Comparison of ENCODE assay signal across 26 mouse cellular contexts in the genomic region with DNA sequence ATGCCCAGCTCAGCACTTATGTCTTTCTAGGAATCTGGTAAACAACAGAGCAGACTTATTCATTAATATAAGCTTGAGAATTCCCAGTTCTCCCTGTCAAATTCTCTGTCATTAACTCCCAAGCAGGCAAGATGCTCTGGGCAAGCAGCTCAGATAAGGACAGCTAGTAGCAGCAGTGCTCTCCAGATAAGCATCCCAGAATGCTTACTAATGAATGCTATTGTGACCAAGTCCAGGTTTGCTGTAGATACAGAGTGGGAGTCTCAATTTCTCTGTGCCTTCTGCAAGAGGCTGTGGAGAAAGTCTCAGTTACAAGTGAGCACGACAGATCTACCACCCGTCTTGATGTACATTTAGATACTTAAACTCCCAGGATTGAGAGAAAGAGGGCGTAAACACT.
DNase-seq lines count a peak whose midpoint lies in the region; ATAC-seq and TF ChIP-seq lines count a peak whose summit lies in the region.
"Had no signal": no experiment of that assay in that cellular context is flagged by ENCODE, and none has a peak within 500 bp of the region (broad histone marks: within the 10 kb centered on the region; RNA-seq: fewer than 3 reads in every experiment).

No protein-coding gene starts in this region.

- H3K27ac ChIP-seq in liver, embryonic 16.5 days (ENCODE audit: low read length), result peak overlapping the region; percentile 54
- H3K27ac ChIP-seq in midbrain, embryonic 14.5 days (replicated peaks; ENCODE audit: low read depth, low read length), result no peak overlapping the region
- H3K27ac ChIP-seq in hindbrain, postnatal 0 days, result no peak overlapping the region
- no peak overlapping the region for H3K27ac ChIP-seq in forebrain, embryonic 14.5 days (ENCODE audit: low read depth, low read length)
- H3K27ac ChIP-seq: forebrain, embryonic 12.5 days; hindbrain, embryonic 10.5 days; kidney, embryonic 15.5 days; left cerebral cortex, adult 2 months; macrophage; neural tube, embryonic 15.5 days had no signal

- 48% methylated on average over 3 of the region's 3 CpGs for WGBS in liver, embryonic 16.5 days (ENCODE audit: insufficient replicate concordance)
- 74% methylated on average over 3 of the region's 3 CpGs for WGBS in midbrain, embryonic 14.5 days
- WGBS in hindbrain, postnatal 0 days, result 91% methylated on average over 3 of the region's 3 CpGs
- WGBS in forebrain, embryonic 14.5 days, result 86% methylated on average over 3 of the region's 3 CpGs

- peak; percentile 45; the same call in 1 of the 2 replicates for ATAC-seq in G1E (ENCODE audit: extremely low read depth, insufficient number of reproducible peaks, low FRiP score, poor library complexity, severe bottlenecking)
- peak; percentile 100 for ATAC-seq in liver, embryonic 16.5 days (ENCODE audit: low read depth)
- ATAC-seq in midbrain, embryonic 14.5 days (ENCODE audit: low FRiP score, low TSS enrichment), result no peak
- no peak for ATAC-seq in hindbrain, postnatal 0 days
- ATAC-seq in forebrain, embryonic 14.5 days, result no peak
- ATAC-seq: intestine, postnatal 0 days; lung, postnatal 0 days had no signal

- TF ChIP-seq CTCF in G1E (IDR thresholded peaks at IDR 0.05; ENCODE audit: low read depth, low read length), result no peak
- no peak for TF ChIP-seq CTCF in hindbrain, postnatal 0 days (IDR thresholded peaks at IDR 0.05; ENCODE audit: low read depth)

- no peaks in the 10 kb centered on the region for H3K27me3 ChIP-seq in G1E (ENCODE audit: insufficient read depth, low read length)
- H3K27me3 ChIP-seq in liver, embryonic 16.5 days (ENCODE audit: control insufficient read depth, insufficient read depth, low read depth, low read length), result no peaks in the 10 kb centered on the region
- no peaks in the 10 kb centered on the region; the same call in 1 of the 2 replicates for H3K27me3 ChIP-seq in midbrain, embryonic 14.5 days (ENCODE audit: control insufficient read depth, insufficient read depth, low read length)
- no peaks in the 10 kb centered on the region for H3K27me3 ChIP-seq in hindbrain, postnatal 0 days (ENCODE audit: insufficient read depth, low read length)
- H3K27me3 ChIP-seq in forebrain, embryonic 14.5 days (replicated peaks; ENCODE audit: control insufficient read depth, insufficient read depth, low read length), result no peaks in the 10 kb centered on the region
- H3K27me3 ChIP-seq: CH12.LX had no signal

- no peaks in the 10 kb centered on the region for H3K9me3 ChIP-seq in G1E (replicated peaks)
- no peaks in the 10 kb centered on the region for H3K9me3 ChIP-seq in liver, embryonic 16.5 days (replicated peaks; ENCODE audit: control insufficient read depth, low read length)
- no peaks in the 10 kb centered on the region for H3K9me3 ChIP-seq in midbrain, embryonic 14.5 days (ENCODE audit: control insufficient read depth, low read length)
- H3K9me3 ChIP-seq in hindbrain, postnatal 0 days (ENCODE audit: low read length), result no peaks in the 10 kb centered on the region
- no peaks in the 10 kb centered on the region for H3K9me3 ChIP-seq in forebrain, embryonic 14.5 days (replicated peaks; ENCODE audit: control insufficient read depth, low read length)
- H3K9me3 ChIP-seq: forebrain, embryonic 12.5 days; hindbrain, embryonic 10.5 days; kidney, embryonic 15.5 days; neural tube, embryonic 15.5 days had no signal

- peak overlapping the region; percentile 39 for H3K4me2 ChIP-seq in liver, embryonic 16.5 days (ENCODE audit: low read depth, low read length)
- H3K4me2 ChIP-seq in midbrain, embryonic 14.5 days (ENCODE audit: low read length), result no peak overlapping the region
- H3K4me2 ChIP-seq in hindbrain, postnatal 0 days (ENCODE audit: low read depth, low read length), result no peak overlapping the region
- H3K4me2 ChIP-seq in forebrain, embryonic 14.5 days (ENCODE audit: low read length), result no peak overlapping the region
- H3K4me2 ChIP-seq: forebrain, embryonic 12.5 days; heart, embryonic 11.5 days; kidney, embryonic 15.5 days; midbrain, embryonic 11.5 days; neural tube, embryonic 15.5 days had no signal

- no peaks in the 10 kb centered on the region for H3K36me3 ChIP-seq in G1E (replicated peaks)
- no peaks in the 10 kb centered on the region for H3K36me3 ChIP-seq in liver, embryonic 16.5 days (ENCODE audit: control insufficient read depth, insufficient read depth)
- no peaks in the 10 kb centered on the region for H3K36me3 ChIP-seq in midbrain, embryonic 14.5 days (ENCODE audit: control insufficient read depth, insufficient read depth, low read length)
- H3K36me3 ChIP-seq in hindbrain, postnatal 0 days (ENCODE audit: insufficient read depth, low read length), result no peaks in the 10 kb centered on the region
- no peaks in the 10 kb centered on the region for H3K36me3 ChIP-seq in forebrain, embryonic 14.5 days (ENCODE audit: control insufficient read depth, insufficient read depth, low read length)
- H3K36me3 ChIP-seq: forebrain, embryonic 12.5 days; hindbrain, embryonic 10.5 days; kidney, embryonic 15.5 days; neural tube, embryonic 15.5 days had no signal

- H3K4me3 ChIP-seq in G1E (ENCODE audit: low read depth, low read length), result no peak overlapping the region
- H3K4me3 ChIP-seq in liver, embryonic 16.5 days (ENCODE audit: low read depth, low read length), result no peak overlapping the region
- no peak overlapping the region for H3K4me3 ChIP-seq in midbrain, embryonic 14.5 days (replicated peaks; ENCODE audit: low read depth, low read length)
- no peak overlapping the region for H3K4me3 ChIP-seq in hindbrain, postnatal 0 days (ENCODE audit: low read length)
- H3K4me3 ChIP-seq in forebrain, embryonic 14.5 days (ENCODE audit: low read depth, low read length), result no peak overlapping the region
- H3K4me3 ChIP-seq: forebrain, embryonic 12.5 days; hindbrain, embryonic 10.5 days; kidney, embryonic 15.5 days; left cerebral cortex, adult 2 months; neural tube, embryonic 15.5 days had no signal

- no peak overlapping the region for H3K9ac ChIP-seq in liver, embryonic 16.5 days (ENCODE audit: low read depth, low read length)
- no peak overlapping the region for H3K9ac ChIP-seq in midbrain, embryonic 14.5 days (replicated peaks; ENCODE audit: low read length)
- no peak overlapping the region for H3K9ac ChIP-seq in hindbrain, postnatal 0 days (replicated peaks; ENCODE audit: low read length)
- H3K9ac ChIP-seq in forebrain, embryonic 14.5 days (ENCODE audit: low read length), result no peak overlapping the region
- H3K9ac ChIP-seq: forebrain, embryonic 12.5 days; kidney, embryonic 15.5 days; neural tube, embryonic 15.5 days had no signal

- DNase-seq in G1E (ENCODE audit: low spot score) (no peak), MN1 (ENCODE audit: low spot score) (peak; percentile 14), liver (peak; percentile 41)
- DNase-seq in midbrain, embryonic 14.5 days, result no peak
- no peak for DNase-seq in hindbrain, postnatal 0 days (ENCODE audit: low spot score)
- no peak for DNase-seq in forebrain, embryonic 14.5 days (ENCODE audit: low spot score)
- DNase-seq: adrenal gland, postnatal 10 days; B cell, adult 2 months; cerebellum, adult 9-10 months; heart, postnatal 10 days; left cerebral cortex, postnatal 4 days; right cerebral cortex, postnatal 14 days; spleen, adult 18-20 months; thymus, postnatal 25 days had no signal

- no peaks in the 10 kb centered on the region for H3K4me1 ChIP-seq in G1E (ENCODE audit: insufficient read depth, low read depth, low read length)
- peaks cover 10% of the 10 kb centered on the region for H3K4me1 ChIP-seq in liver, embryonic 16.5 days (ENCODE audit: control insufficient read depth, low read depth, low read length)
- H3K4me1 ChIP-seq in midbrain, embryonic 14.5 days (ENCODE audit: control insufficient read depth, insufficient read depth, low read length), result no peaks in the 10 kb centered on the region
- H3K4me1 ChIP-seq in hindbrain, postnatal 0 days (ENCODE audit: insufficient read depth, low read length), result no peaks in the 10 kb centered on the region
- no peaks in the 10 kb centered on the region for H3K4me1 ChIP-seq in forebrain, embryonic 14.5 days (ENCODE audit: control insufficient read depth, insufficient read depth, low read length)
- H3K4me1 ChIP-seq: forebrain, embryonic 12.5 days; hindbrain, embryonic 10.5 days; kidney, embryonic 15.5 days; neural tube, embryonic 15.5 days had no signal

Comparison
In these comparisons a context has a peak if more than half of its experiments do, and no peak if none do; other contexts are left out.
1. ATAC-seq: peak in G1E (single experiment) and liver, embryonic 16.5 days (single experiment); none in midbrain, embryonic 14.5 days (single experiment), hindbrain, postnatal 0 days (single experiment) and forebrain, embryonic 14.5 days (single experiment).
2. DNase-seq: peak in MN1 (single experiment) and liver (single experiment); none in G1E (single experiment), midbrain, embryonic 14.5 days (single experiment), hindbrain, postnatal 0 days (single experiment) and forebrain, embryonic 14.5 days (single experiment).